Comparison of ENCODE assay signal across 8 mouse cellular contexts in genomic region chr11:75293852-75294361, GRCm38 (mm10). TPM values are rescaled to one million over a fixed set of nuclear protein-coding genes. Genes with fewer than 3 reads are reported as not detected.
A peak's percentile ranks its signal among the peaks of the same experiment; 100 is the strongest.
DNase-seq lines count a peak whose midpoint lies in the region; ATAC-seq and TF ChIP-seq lines count a peak whose summit lies in the region.
"Had no signal": no experiment of that assay in that cellular context is flagged by ENCODE, and none has a peak within 500 bp of the region (broad histone marks: within the 10 kb centered on the region; RNA-seq: fewer than 3 reads in every experiment).

No protein-coding gene starts in this region.

- no peak overlapping the region for H3K9ac ChIP-seq in forebrain, embryonic 15.5 days (replicated peaks)
- H3K9ac ChIP-seq in neural tube, embryonic 13.5 days = peak overlapping the region; percentile 31; the same call in 1 of the 2 replicates

- no peak for ATAC-seq in forebrain, embryonic 15.5 days (replicated peaks)
- ATAC-seq in neural tube, embryonic 13.5 days (ENCODE audit: low read depth) = no peak
- ATAC-seq: Patski had no signal

- TF ChIP-seq CTCF in left cerebral cortex, adult 2 months (IDR thresholded peaks at IDR 0.05) = no peak

- no peak for DNase-seq in left cerebral cortex, adult 2 months (ENCODE audit: extremely low spot score in 1 of 2, low spot score in 2 of 2)
- no peak for DNase-seq in left cerebral cortex, postnatal 14 days (ENCODE audit: low spot score in 2 of 2)
- DNase-seq in kidney, adult 18-20 months = peak; percentile 61
- no peak for DNase-seq in urinary bladder, postnatal 25 days (ENCODE audit: low spot score)
- no peak for DNase-seq in ovary, adult 18-20 months (ENCODE audit: low spot score)

- intact Hi-C loops in left cerebral cortex, adult 2 months (cut with DNase I) = loop anchor here (2.0 to 5.0 kb wide), 2 partner anchors 105 to 312 kb away; no protein-coding TSS in a partner anchor
- intact Hi-C loops in left cerebral cortex, postnatal 14 days (cut with DNase I) = loop anchor here (5.0 to 10.0 kb wide), 3 partner anchors 101 to 349 kb away; partner anchors contain the start of gene Ovca2

- H3K27me3 ChIP-seq in forebrain, embryonic 15.5 days = peaks cover 5% of the 10 kb centered on the region; the same call in 1 of the 2 replicates
- H3K27me3 ChIP-seq in neural tube, embryonic 13.5 days = 0 out of 2 replicates have a peak, but pooled peaks cover 14% of the 10 kb centered on the region
- H3K27me3 ChIP-seq: Patski had no signal

- peak overlapping the region; percentile 25 for H3K4me2 ChIP-seq in forebrain, embryonic 15.5 days (replicated peaks)
- H3K4me2 ChIP-seq in neural tube, embryonic 13.5 days = peak overlapping the region; percentile 32

- H3K4me3 ChIP-seq in left cerebral cortex, adult 2 months = no peak overlapping the region
- H3K4me3 ChIP-seq in forebrain, embryonic 15.5 days = no peak overlapping the region
- H3K4me3 ChIP-seq in neural tube, embryonic 13.5 days = no peak overlapping the region

- 19% methylated on average over 21 of the region's 21 CpGs for WGBS in forebrain, embryonic 15.5 days
- WGBS in neural tube, embryonic 13.5 days = 36% methylated on average over 21 of the region's 21 CpGs

- H3K27ac ChIP-seq in left cerebral cortex, adult 2 months = peak overlapping the region; percentile 69
- H3K27ac ChIP-seq in forebrain, embryonic 15.5 days (replicated peaks) = no peak overlapping the region
- H3K27ac ChIP-seq in neural tube, embryonic 13.5 days (replicated peaks) = peak overlapping the region; percentile 81

- no peaks in the 10 kb centered on the region for H3K9me3 ChIP-seq in forebrain, embryonic 15.5 days
- no peaks in the 10 kb centered on the region for H3K9me3 ChIP-seq in neural tube, embryonic 13.5 days

- H3K36me3 ChIP-seq in forebrain, embryonic 15.5 days = no peaks in the 10 kb centered on the region
- no peaks in the 10 kb centered on the region for H3K36me3 ChIP-seq in neural tube, embryonic 13.5 days

- peaks cover 43% of the 10 kb centered on the region for H3K4me1 ChIP-seq in forebrain, embryonic 15.5 days
- peaks cover 66% of the 10 kb centered on the region for H3K4me1 ChIP-seq in neural tube, embryonic 13.5 days (replicated peaks)

RNA-seq across cellular contexts. Expression of gene Rpa1, which starts 54.2 kb away (rescaled TPM):
- 10 to 100 TPM; 41.9 to 42.3 TPM for total RNA-seq in left cerebral cortex, adult 2 months (2021)
- 10 to 100 TPM; 43.8 to 47.9 TPM for total RNA-seq in left cerebral cortex, postnatal 14 days (2021)
- polyA plus RNA-seq in forebrain, embryonic 15.5 days (2015; fragmentation: Nextera tagmentation; extraction: Ambion mirVana) = 67.0 and 71.6 TPM in 2 replicates
- 50.5 and 51.1 TPM in 2 replicates for polyA plus RNA-seq in neural tube, embryonic 13.5 days (2015; fragmentation: Nextera tagmentation; extraction: Ambion mirVana)

RNA-seq across cellular contexts. Expression of gene Smyd4, which starts 54.3 kb away (rescaled TPM):
- 10 to 100 TPM; 15.0 to 16.5 TPM for total RNA-seq in left cerebral cortex, adult 2 months (2021)
- 10 to 100 TPM; 10.6 to 11.6 TPM for total RNA-seq in left cerebral cortex, postnatal 14 days (2021)
- polyA plus RNA-seq in forebrain, embryonic 15.5 days (2015; fragmentation: Nextera tagmentation; extraction: Ambion mirVana) = 17.0 and 17.4 TPM in 2 replicates
- polyA plus RNA-seq in neural tube, embryonic 13.5 days (2015; fragmentation: Nextera tagmentation; extraction: Ambion mirVana) = 12.8 and 16.0 TPM in 2 replicates
